Mouse (Mus musculus): ENCODE results near the gene Zfp94. TPM values are rescaled to one million over a fixed set of nuclear protein-coding genes. Genes with fewer than 3 reads are reported as not detected.
A peak's percentile ranks its signal among the peaks of the same experiment; 100 is the strongest.

Gene Zfp94
- polyA plus RNA-seq, 3 experiments from 2014 or later, result 6.6 to 13.0 (median 12.6) TPM

- no peak for ATAC-seq
These were observed 45.3 kb downstream of the Zfp94 start for GRCm38 (mm10) chr7:24271191-24271590.

- peak; percentile 95 for ATAC-seq
These were observed 46.2 kb downstream of the Zfp94 start, which contains the start of gene Zfp93 for GRCm38 (mm10) chr7:24270288-24270672. TSS of gene Zfp93 (plus strand) at chr7:24270420.

GRCm38 (mm10) chr7:24269667-24270287, 46.7 kb downstream of the Zfp94 start:
- no peak for ATAC-seq

GRCm38 (mm10) chr7:24269256-24269655, 47.2 kb downstream of the Zfp94 start:
- no peak for ATAC-seq

GRCm38 (mm10) chr7:24268176-24269155, 48.0 kb downstream of the Zfp94 start:
- ATAC-seq, result no peak

GRCm38 (mm10) chr7:24260000-24260312, 56.5 kb downstream of the Zfp94 start:
- no peak for ATAC-seq

GRCm38 (mm10) chr7:24259306-24259999, 57.0 kb downstream of the Zfp94 start:
- no peak for ATAC-seq

- peak; percentile 75 for ATAC-seq
These were observed 61.6 kb downstream of the Zfp94 start, which contains the start of gene Zfp108 for GRCm38 (mm10) chr7:24254633-24255474. TSS of gene Zfp108 (plus strand) at chr7:24254794.

GRCm38 (mm10) chr7:24253779-24254615, 62.5 kb downstream of the Zfp94 start:
- ATAC-seq, result no peak

Other genes starting within 250 kb of the Zfp94 start
- 10 to 100 TPM; 13.6 to 19.9 (median 17.2) TPM for gene Zfp180, start 234.7 kb downstream of the Zfp94 start, polyA plus RNA-seq (2017; shearing (Covaris generic))
- gene Zfp112, start 204.4 kb downstream of the Zfp94 start, polyA plus RNA-seq (2017; shearing (Covaris generic)), result 1 to 10 TPM in 1 of 3 experiments, under 1 TPM in 2; 0.44 to 1.1 (median 0.58) TPM
- gene Zfp235, start 182.5 kb downstream of the Zfp94 start, polyA plus RNA-seq (2017; shearing (Covaris generic)), result 10 to 100 TPM; 14.7 to 18.5 (median 16.5) TPM
- 1 to 10 TPM in 2 of 3 experiments, under 1 TPM in 1; 0.75 to 2.1 (median 1.2) TPM for gene Zfp114, start 141.6 kb downstream of the Zfp94 start, polyA plus RNA-seq (2017; shearing (Covaris generic))
- gene Zfp111, start 105.2 kb downstream of the Zfp94 start, polyA plus RNA-seq (2017; shearing (Covaris generic)), result 1 to 10 TPM; 1.2 to 1.3 (median 1.3) TPM
- gene Zfp109, start 79.1 kb downstream of the Zfp94 start, polyA plus RNA-seq (2017; shearing (Covaris generic)), result 1 to 10 TPM; 1.4 to 2.3 (median 1.8) TPM
- gene Zfp108, start 61.9 kb downstream of the Zfp94 start, polyA plus RNA-seq (2017; shearing (Covaris generic)), result under 1 TPM in 1 of 3 experiments, not detected in 2; 0.29 TPM
- 1 to 10 TPM; 2.1 to 2.3 (median 2.2) TPM for gene Zfp93, start 46.2 kb downstream of the Zfp94 start, polyA plus RNA-seq (2017; shearing (Covaris generic))
- gene Zfp61, start 15.4 kb downstream of the Zfp94 start, polyA plus RNA-seq (2017; shearing (Covaris generic)), result 10 to 100 TPM; 10.4 to 20.6 (median 19.0) TPM
- gene Tescl, start 17.3 kb upstream of the Zfp94 start, polyA plus RNA-seq (2017; shearing (Covaris generic)), result not detected
- gene Lypd5, start 32.5 kb upstream of the Zfp94 start, polyA plus RNA-seq (2017; shearing (Covaris generic)), result not detected
- gene Kcnn4, start 53.6 kb upstream of the Zfp94 start, polyA plus RNA-seq (2017; shearing (Covaris generic)), result 100 to 1,000 TPM in 2 of 3 experiments, 10 to 100 TPM in 1; 79.1 to 131 (median 126) TPM
- 10 to 100 TPM; 22.7 to 26.1 (median 23.6) TPM for gene Smg9, start 83.0 kb upstream of the Zfp94 start, polyA plus RNA-seq (2017; shearing (Covaris generic))
- not detected for gene Irgc1, start 135.6 kb upstream of the Zfp94 start, polyA plus RNA-seq (2017; shearing (Covaris generic))
- gene Plaur, start 145.8 kb upstream of the Zfp94 start, polyA plus RNA-seq (2017; shearing (Covaris generic)), result 1 to 10 TPM in 2 of 3 experiments, under 1 TPM in 1; 0.62 to 1.6 (median 1.5) TPM
- not detected for gene Cadm4, start 165.4 kb upstream of the Zfp94 start, polyA plus RNA-seq (2017; shearing (Covaris generic))
- under 1 TPM in 1 of 3 experiments, not detected in 2; 0.33 TPM for gene Zfp428, start 190.3 kb upstream of the Zfp94 start, polyA plus RNA-seq (2017; shearing (Covaris generic))
- gene AC161166.1, start 195.8 kb upstream of the Zfp94 start, polyA plus RNA-seq (2017; shearing (Covaris generic)), result not detected
- 1 to 10 TPM in 2 of 3 experiments, under 1 TPM in 1; 0.79 to 1.2 (median 1.0) TPM for gene Irgq, start 214.0 kb upstream of the Zfp94 start, polyA plus RNA-seq (2017; shearing (Covaris generic))
- not detected for gene Pinlyp, start 229.5 kb upstream of the Zfp94 start, polyA plus RNA-seq (2017; shearing (Covaris generic))
- gene Xrcc1, start 229.6 kb upstream of the Zfp94 start, polyA plus RNA-seq (2017; shearing (Covaris generic)), result 10 to 100 TPM; 24.2 to 34.4 (median 31.8) TPM